Mouse (Mus musculus) spleen, adult 2 months (tissue): ENCODE data around the gene Zfp58.

ENCODE experiments used
- CTCF ChIP-seq: fragments of 200-500 bp; IDR thresholded peaks from 2 replicates; pipeline ENCODE4 v1.5.1; 2011; ENCODE audit warnings: mild to moderate bottlenecking, inconsistent platforms; ENCODE audit not compliant: insufficient read depth, insufficient read length, insufficient replicate concordance; ENCODE audit errors: extremely low read depth
- POLR2A ChIP-seq: fragments of 200-500 bp; IDR thresholded peaks from 2 replicates; pipeline ENCODE4 v1.6.1; 2011; ENCODE audit warnings: low read depth, low read length, inconsistent platforms

DNA sequence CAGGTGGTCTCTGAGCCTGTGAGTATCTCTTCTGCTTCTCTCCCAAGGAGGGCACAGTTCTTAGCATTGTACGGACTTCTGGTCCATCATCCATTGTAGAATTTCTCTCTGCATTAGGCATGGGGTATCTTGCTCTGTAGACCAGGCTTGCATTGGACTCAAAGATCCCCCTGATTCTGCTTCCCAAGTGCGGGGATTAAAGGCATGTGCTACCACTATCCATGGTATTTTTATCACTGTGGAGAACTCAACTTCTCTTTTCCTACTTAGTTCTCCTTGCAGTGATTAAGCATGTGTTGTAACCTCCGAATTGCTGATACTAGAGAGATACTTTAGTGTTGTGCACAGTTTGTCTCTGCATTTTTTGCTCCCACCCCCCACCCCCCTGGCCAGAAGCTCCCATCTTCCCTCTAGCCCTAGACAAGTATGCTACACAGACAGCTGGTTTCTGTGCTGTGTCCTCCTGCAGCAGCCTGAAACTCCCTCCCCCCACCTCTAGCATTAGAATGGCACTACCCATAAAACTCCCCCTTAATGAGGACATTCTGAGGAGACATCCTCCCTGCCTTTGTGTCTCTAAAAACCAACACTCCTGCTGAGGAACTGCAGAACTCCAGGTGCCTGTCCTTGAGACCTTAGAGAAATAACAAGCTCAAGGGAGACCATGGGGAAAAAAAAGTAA is 26.8 kb upstream of the Zfp58 start:
- TF ChIP-seq CTCF (no peak), POLR2A (no peak)
